Mouse (Mus musculus): ENCODE measurements around the gene Kntc1. TPM values are rescaled to one million over a fixed set of nuclear protein-coding genes. Genes with fewer than 3 reads are reported as not detected.

Gene Kntc1
- total RNA-seq, 2 experiments from 2014 or later: 1.7 to 2.9 TPM

- peak; percentile 50 to 84 for DNase-seq (ENCODE audit: low spot score in 2 of 2)
Measured at GRCm38 (mm10) chr5:123806334-123806733, 56.8 kb downstream of the Kntc1 start.

GRCm38 (mm10) chr5:123808541-123808940, 59.0 kb downstream of the Kntc1 start:
- DNase-seq (ENCODE audit: low spot score in 2 of 2): no peak

GRCm38 (mm10) chr5:123809156-123809555, 59.6 kb downstream of the Kntc1 start:
- DNase-seq (ENCODE audit: low spot score in 2 of 2): no peak

- no peak for DNase-seq (ENCODE audit: low spot score in 2 of 2)
Measured at GRCm38 (mm10) chr5:123816891-123817290, 67.4 kb downstream of the Kntc1 start.

GRCm38 (mm10) chr5:123818941-123819577, 69.5 kb downstream of the Kntc1 start:
- peak in 1 of 2 experiments; percentile 33 for DNase-seq (ENCODE audit: low spot score in 2 of 2)

GRCm38 (mm10) chr5:123820501-123821263, 71.2 kb downstream of the Kntc1 start:
- no peak for DNase-seq (ENCODE audit: low spot score in 2 of 2)

- DNase-seq (ENCODE audit: low spot score in 2 of 2): no peak
Measured at GRCm38 (mm10) chr5:123821264-123821571, 71.7 kb downstream of the Kntc1 start.

GRCm38 (mm10) chr5:123822706-123823105, 73.2 kb downstream of the Kntc1 start:
- peak in 1 of 2 experiments; percentile 22 for DNase-seq (ENCODE audit: low spot score in 2 of 2)

GRCm38 (mm10) chr5:123827659-123828091, 78.2 kb downstream of the Kntc1 start:
- DNase-seq (ENCODE audit: low spot score in 2 of 2): peak; percentile 58 to 79

- no peak for DNase-seq (ENCODE audit: low spot score in 2 of 2)
Measured at GRCm38 (mm10) chr5:123832309-123832708, 82.8 kb downstream of the Kntc1 start.

- DNase-seq (ENCODE audit: low spot score in 2 of 2): no peak
Measured at GRCm38 (mm10) chr5:123834836-123835235, 85.3 kb downstream of the Kntc1 start.

- no peak for DNase-seq (ENCODE audit: low spot score in 2 of 2)
Measured at GRCm38 (mm10) chr5:123837371-123837770, 87.9 kb downstream of the Kntc1 start.

- DNase-seq (ENCODE audit: low spot score in 2 of 2): no peak
Measured at GRCm38 (mm10) chr5:123842221-123842934, 92.9 kb downstream of the Kntc1 start.

GRCm38 (mm10) chr5:123842935-123843282, 93.4 kb downstream of the Kntc1 start:
- no peak for DNase-seq (ENCODE audit: low spot score in 2 of 2)

GRCm38 (mm10) chr5:123843816-123844215, 94.3 kb downstream of the Kntc1 start:
- DNase-seq (ENCODE audit: low spot score in 2 of 2): no peak

- no peak for DNase-seq (ENCODE audit: low spot score in 2 of 2)
Measured at GRCm38 (mm10) chr5:123844316-123844715, 94.8 kb downstream of the Kntc1 start.

- DNase-seq (ENCODE audit: low spot score in 2 of 2): no peak
Measured at GRCm38 (mm10) chr5:123851398-123851797, 101.9 kb downstream of the Kntc1 start.

GRCm38 (mm10) chr5:123853877-123854504, 104.5 kb downstream of the Kntc1 start:
- DNase-seq (ENCODE audit: low spot score in 2 of 2): no peak

- DNase-seq (ENCODE audit: low spot score in 2 of 2): no peak
Measured at GRCm38 (mm10) chr5:123854511-123854910, 105.0 kb downstream of the Kntc1 start.

- no peak for DNase-seq (ENCODE audit: low spot score in 2 of 2)
Measured at GRCm38 (mm10) chr5:123858798-123859197, 109.3 kb downstream of the Kntc1 start.
